Comparison of ENCODE assay signal across 9 mouse cellular contexts in genomic region chr11:29839781-29840180, GRCm38 (mm10). TPM values are rescaled to one million over a fixed set of nuclear protein-coding genes. Genes with fewer than 3 reads are reported as not detected.
A peak's percentile ranks its signal among the peaks of the same experiment; 100 is the strongest.
DNase-seq lines count a peak whose midpoint lies in the region; ATAC-seq and TF ChIP-seq lines count a peak whose summit lies in the region.
"Had no signal": no experiment of that assay in that cellular context is flagged by ENCODE, and none has a peak within 500 bp of the region (broad histone marks: within the 10 kb centered on the region; RNA-seq: fewer than 3 reads in every experiment).

No protein-coding gene starts in this region.

- no peaks in the 10 kb centered on the region for H3K79me2 ChIP-seq in macrophage (ENCODE audit: inconsistent target)

- H3K27me3 ChIP-seq in embryonic facial prominence, embryonic 14.5 days (replicated peaks; ENCODE audit: control insufficient read depth, insufficient read depth, low read length): no peaks in the 10 kb centered on the region
- no peaks in the 10 kb centered on the region for H3K27me3 ChIP-seq in intestine, postnatal 0 days (replicated peaks; ENCODE audit: control insufficient read depth, insufficient read depth, low read length)

- no peaks in the 10 kb centered on the region for H3K36me3 ChIP-seq in embryonic facial prominence, embryonic 14.5 days (ENCODE audit: control insufficient read depth, insufficient read depth, low read length)
- no peaks in the 10 kb centered on the region for H3K36me3 ChIP-seq in intestine, postnatal 0 days (ENCODE audit: control insufficient read depth, insufficient read depth)
- no peaks in the 10 kb centered on the region for H3K36me3 ChIP-seq in macrophage (ENCODE audit: inconsistent target)

- TF ChIP-seq CTCF in layer of hippocampus, adult 2 months (conservative IDR thresholded peaks at IDR 0.05): no peak
- TF ChIP-seq CTCF in intestine, postnatal 0 days (IDR thresholded peaks at IDR 0.05; ENCODE audit: low read depth): no peak

- peak; percentile 93 for ATAC-seq in embryonic facial prominence, embryonic 14.5 days (ENCODE audit: low read depth)
- peak; percentile 83 for ATAC-seq in intestine, postnatal 0 days
- ATAC-seq: hindbrain, embryonic 16.5 days had no signal

- no peaks in the 10 kb centered on the region for H3K9me3 ChIP-seq in embryonic facial prominence, embryonic 14.5 days (ENCODE audit: control insufficient read depth, low read length)
- H3K9me3 ChIP-seq in intestine, postnatal 0 days (ENCODE audit: control insufficient read depth): no peaks in the 10 kb centered on the region

- H3K27ac ChIP-seq in layer of hippocampus, adult 2 months: peak overlapping the region; percentile 39; the same call in 1 of the 2 replicates
- peak overlapping the region; percentile 77; the same call in 1 of the 2 replicates for H3K27ac ChIP-seq in embryonic facial prominence, embryonic 14.5 days (replicated peaks; ENCODE audit: low read depth, low read length)
- no peak overlapping the region for H3K27ac ChIP-seq in intestine, postnatal 0 days (ENCODE audit: low read depth, low read length)
- peak overlapping the region; percentile 24; the same call in 1 of the 2 replicates for H3K27ac ChIP-seq in macrophage

- intact Hi-C loops in left cerebral cortex, postnatal 36 days (cut with DNase I): no loop called here

- H3K4me2 ChIP-seq in embryonic facial prominence, embryonic 14.5 days (ENCODE audit: low read depth, low read length): no peak overlapping the region
- H3K4me2 ChIP-seq in intestine, postnatal 0 days (replicated peaks; ENCODE audit: low read depth): no peak overlapping the region

- whole genome bisulfite sequencing in embryonic facial prominence, embryonic 14.5 days: 31% methylated on average over 3 of the region's 3 CpGs
- WGBS in intestine, postnatal 0 days: 25% methylated on average over 3 of the region's 3 CpGs
- 54% methylated on average over 3 of the region's 3 CpGs for WGBS in macrophage (ENCODE audit: missing documents)

- H3K4me3 ChIP-seq in layer of hippocampus, adult 2 months: no peak overlapping the region
- no peak overlapping the region for H3K4me3 ChIP-seq in embryonic facial prominence, embryonic 14.5 days (ENCODE audit: low read depth, low read length)
- no peak overlapping the region for H3K4me3 ChIP-seq in intestine, postnatal 0 days (ENCODE audit: low read depth, low read length)
- H3K4me3 ChIP-seq in macrophage (ENCODE audit: inconsistent target): no peak overlapping the region

- no peak overlapping the region for H3K9ac ChIP-seq in embryonic facial prominence, embryonic 14.5 days (ENCODE audit: low read depth, low read length)
- H3K9ac ChIP-seq in intestine, postnatal 0 days (ENCODE audit: low read depth, low read length): no peak overlapping the region

- DNase-seq in layer of hippocampus, adult 2 months (ENCODE audit: low spot score in 2 of 2): no peak
- no peak for DNase-seq in layer of hippocampus, postnatal 14 days (ENCODE audit: low spot score in 2 of 2)
- peak; percentile 93 for DNase-seq in embryonic facial prominence, embryonic 14.5 days (ENCODE audit: low spot score)
- no peak for DNase-seq in B cell, adult 2 months
- no peak for DNase-seq in layer of hippocampus, postnatal 25 days (ENCODE audit: extremely low spot score in 1 of 2, low spot score in 1 of 2)
- no peak for DNase-seq in left cerebral cortex, postnatal 36 days (ENCODE audit: low spot score in 2 of 2)

- no peaks in the 10 kb centered on the region for H3K4me1 ChIP-seq in embryonic facial prominence, embryonic 14.5 days (ENCODE audit: control insufficient read depth, insufficient read depth, low read length)
- no peaks in the 10 kb centered on the region for H3K4me1 ChIP-seq in intestine, postnatal 0 days (replicated peaks; ENCODE audit: control insufficient read depth, insufficient read depth, low read length)

RNA-seq across cellular contexts. Expression of gene 4931440F15Rik, which starts 14.3 kb away (rescaled TPM):
- total RNA-seq in layer of hippocampus, adult 2 months (2021): 1 to 10 TPM; 2.4 to 3.1 TPM
- total RNA-seq in layer of hippocampus, postnatal 14 days (2021): 1 to 10 TPM; 2.3 to 3.1 TPM
- polyA plus RNA-seq in embryonic facial prominence, embryonic 14.5 days (2014; fragmentation: Nextera tagmentation; extraction: Ambion mirVana): 0.16 and 0.39 TPM in 2 replicates
- polyA plus RNA-seq in intestine, postnatal 0 days (2015; fragmentation: Nextera tagmentation; extraction: Ambion mirVana): 0.09 and 0.12 TPM in 2 replicates
- 1 to 10 TPM in 13 of 26 experiments, under 1 TPM in 13; 0.21 to 1.8 (median 1.0) TPM for total RNA-seq in macrophage (2018; cell fraction: chromatin; rRNA removed)
- total RNA-seq in macrophage (2018; cell fraction: cytosol; rRNA removed): under 1 TPM in 7 of 26 experiments, not detected in 19; 0.03 to 0.18 (median 0.05) TPM
- 1 to 10 TPM in 1 of 26 experiments, under 1 TPM in 23, not detected in 2; 0.12 to 1.1 (median 0.46) TPM for total RNA-seq in macrophage (2018; cell fraction: nucleus; rRNA removed)
- polyA plus RNA-seq in macrophage (2018): not detected in 3 replicates
- total RNA-seq in layer of hippocampus, postnatal 25 days (2021): 1 to 10 TPM; 2.3 to 3.6 TPM
- 1 to 10 TPM; 2.2 to 3.7 TPM for total RNA-seq in left cerebral cortex, postnatal 36 days (2021)
